16 mouse cellular contexts compared by ENCODE assay signal in genomic region chr8:45760622-45761021, GRCm38 (mm10).
"Had no signal": no experiment of that assay in that cellular context is flagged by ENCODE, and none has a peak within 500 bp of the region (broad histone marks: within the 10 kb centered on the region; RNA-seq: fewer than 3 reads in every experiment).

No protein-coding gene starts in this region.

- H3K4me2 ChIP-seq: liver, embryonic 11.5 days; liver, embryonic 15.5 days; midbrain, embryonic 11.5 days; midbrain, embryonic 15.5 days; neural tube, embryonic 12.5 days had no signal

- ATAC-seq: hindbrain, postnatal 0 days; midbrain, embryonic 15.5 days had no signal

- H3K27ac ChIP-seq: hindbrain, postnatal 0 days; liver, embryonic 15.5 days; macrophage; midbrain, embryonic 15.5 days; neural tube, embryonic 12.5 days had no signal

- H3K36me3 ChIP-seq: liver, embryonic 15.5 days had no signal

- H3K4me3 ChIP-seq: liver, embryonic 15.5 days; megakaryocyte, embryonic 14.5 days; midbrain, embryonic 15.5 days; neural tube, embryonic 12.5 days had no signal

- DNase-seq: kidney, postnatal 36 days; left cerebral cortex, postnatal 4 days; lung, adult 2 months; lung, postnatal 10 days; right cerebral cortex, postnatal 4 days; spleen, adult 18-20 months; thymus, adult 2 months; thymus, postnatal 25 days had no signal

- H3K4me1 ChIP-seq: liver, embryonic 15.5 days; megakaryocyte, embryonic 14.5 days had no signal

- H3K9ac ChIP-seq: liver, embryonic 15.5 days; midbrain, embryonic 15.5 days; neural tube, embryonic 12.5 days had no signal

- H3K27me3 ChIP-seq: liver, embryonic 15.5 days; megakaryocyte, embryonic 14.5 days; midbrain, embryonic 15.5 days; neural tube, embryonic 12.5 days had no signal

- H3K9me3 ChIP-seq: liver, embryonic 15.5 days; midbrain, embryonic 15.5 days; neural tube, embryonic 12.5 days had no signal
